Mouse (Mus musculus): ENCODE results near the gene Rapgef4. TPM values are rescaled to one million over a fixed set of nuclear protein-coding genes. Genes with fewer than 3 reads are reported as not detected.

Rapgef4 gene
- polyA plus RNA-seq, 1 experiment from 2014 or later, result 28.4 TPM

DNA sequence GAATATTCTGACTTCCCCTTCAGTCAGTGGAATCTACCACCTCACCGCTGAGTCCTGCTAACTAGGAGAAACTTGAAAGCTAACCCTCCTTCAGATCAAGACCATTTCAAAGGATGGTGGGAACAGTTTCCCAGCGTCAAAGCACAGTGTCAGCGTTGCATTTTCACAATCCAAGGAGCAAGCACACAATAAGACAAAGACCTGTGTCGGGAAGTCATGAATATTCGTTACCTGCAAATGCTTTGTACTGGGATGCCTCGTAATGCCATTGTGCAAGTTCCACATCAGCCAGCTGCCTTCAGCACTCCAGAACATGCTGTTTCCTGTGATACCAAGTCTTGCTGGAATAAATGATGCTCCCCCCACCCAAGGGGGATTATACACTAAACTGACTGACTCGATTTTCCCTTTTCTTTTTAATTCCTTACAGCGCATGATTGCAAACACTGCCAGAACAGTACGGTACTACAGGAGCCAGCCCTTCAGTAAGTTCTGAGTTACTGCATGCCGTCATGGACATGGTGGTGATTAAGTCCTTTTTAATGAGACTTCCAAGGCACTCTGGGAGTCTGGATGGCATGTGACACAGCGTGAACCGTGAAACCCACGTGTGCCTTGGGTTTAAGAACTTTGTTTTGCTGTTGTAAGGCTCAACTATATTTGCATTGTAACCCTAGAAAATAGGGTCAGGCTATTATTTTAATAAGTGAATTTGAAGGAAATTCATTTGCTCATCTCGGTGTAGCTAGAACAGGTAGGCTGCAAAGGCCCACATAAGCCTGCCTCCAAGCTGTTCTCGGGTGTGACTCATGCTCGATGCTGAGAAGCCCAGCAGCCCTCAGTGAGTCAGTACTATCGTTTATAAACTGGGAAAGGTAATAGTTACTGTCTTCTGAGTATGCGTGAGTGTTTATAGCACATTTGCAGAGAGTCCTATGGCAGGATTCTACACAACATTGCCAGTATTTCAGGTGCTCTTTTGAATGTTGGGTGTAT is 271.8 kb downstream of the Rapgef4 start:
- peaks cover 10% of the 10 kb centered on the region; the same call in 1 of the 2 replicates for H3K4me1 ChIP-seq (replicated peaks; ENCODE audit: control insufficient read depth, insufficient read depth, low read length)
- no peaks in the 10 kb centered on the region for H3K27me3 ChIP-seq (ENCODE audit: control insufficient read depth, insufficient read depth, low read length)
- whole genome bisulfite sequencing, result 43% methylated on average over 18 of the region's 18 CpGs
- H3K9ac ChIP-seq, result no peak overlapping the region
- no peak overlapping the region for H3K4me2 ChIP-seq (replicated peaks)
- no peak overlapping the region for H3K4me3 ChIP-seq (replicated peaks; ENCODE audit: low read length)
- no peak for ATAC-seq (ENCODE audit: low FRiP score)
- no peak overlapping the region for H3K27ac ChIP-seq
- H3K36me3 ChIP-seq (replicated peaks; ENCODE audit: control insufficient read depth, insufficient read depth), result no peaks in the 10 kb centered on the region
- H3K9me3 ChIP-seq (ENCODE audit: control insufficient read depth, low read length), result no peaks in the 10 kb centered on the region
- DNase-seq (ENCODE audit: low spot score), result no peak

DNA sequence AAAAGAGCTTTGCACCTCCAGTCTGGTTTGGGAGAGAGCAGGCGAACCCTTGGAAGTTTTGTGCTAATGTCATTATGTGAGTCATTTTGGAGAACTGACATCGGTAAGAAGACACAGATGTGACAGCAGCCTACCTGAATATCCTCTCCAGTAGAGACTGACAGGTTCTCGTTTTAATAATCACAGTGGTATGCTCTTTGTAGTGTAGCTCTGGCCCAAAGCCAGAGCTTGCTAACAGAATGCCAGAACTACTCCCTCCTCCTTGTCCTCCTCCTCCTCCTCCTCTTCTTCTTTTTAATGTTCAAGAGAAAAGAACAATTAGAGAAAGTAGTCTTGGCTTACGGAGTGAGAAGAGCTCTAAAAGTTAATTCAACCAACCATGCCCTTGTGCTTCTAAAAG is 272.8 kb downstream of the Rapgef4 start:
- Histone ChIP-seq H3K27me3 (ENCODE audit: control insufficient read depth, insufficient read depth, low read length) (no peaks in the 10 kb centered on the region), H3K9ac (no peak overlapping the region), H3K27ac (peak overlapping the region; percentile 32; the same call in 1 of the 2 replicates), H3K4me3 (replicated peaks; ENCODE audit: low read length) (no peak overlapping the region), H3K4me2 (replicated peaks) (no peak overlapping the region), H3K9me3 (ENCODE audit: control insufficient read depth, low read length) (no peaks in the 10 kb centered on the region), H3K4me1 (replicated peaks; ENCODE audit: control insufficient read depth, insufficient read depth, low read length) (peaks cover 10% of the 10 kb centered on the region; the same call in 1 of the 2 replicates), H3K36me3 (replicated peaks; ENCODE audit: control insufficient read depth, insufficient read depth) (no peaks in the 10 kb centered on the region)
- no peak for DNase-seq (ENCODE audit: low spot score)
- ATAC-seq (ENCODE audit: low FRiP score), result no peak
- WGBS, result 65% methylated on average over 4 of the region's 4 CpGs

DNA sequence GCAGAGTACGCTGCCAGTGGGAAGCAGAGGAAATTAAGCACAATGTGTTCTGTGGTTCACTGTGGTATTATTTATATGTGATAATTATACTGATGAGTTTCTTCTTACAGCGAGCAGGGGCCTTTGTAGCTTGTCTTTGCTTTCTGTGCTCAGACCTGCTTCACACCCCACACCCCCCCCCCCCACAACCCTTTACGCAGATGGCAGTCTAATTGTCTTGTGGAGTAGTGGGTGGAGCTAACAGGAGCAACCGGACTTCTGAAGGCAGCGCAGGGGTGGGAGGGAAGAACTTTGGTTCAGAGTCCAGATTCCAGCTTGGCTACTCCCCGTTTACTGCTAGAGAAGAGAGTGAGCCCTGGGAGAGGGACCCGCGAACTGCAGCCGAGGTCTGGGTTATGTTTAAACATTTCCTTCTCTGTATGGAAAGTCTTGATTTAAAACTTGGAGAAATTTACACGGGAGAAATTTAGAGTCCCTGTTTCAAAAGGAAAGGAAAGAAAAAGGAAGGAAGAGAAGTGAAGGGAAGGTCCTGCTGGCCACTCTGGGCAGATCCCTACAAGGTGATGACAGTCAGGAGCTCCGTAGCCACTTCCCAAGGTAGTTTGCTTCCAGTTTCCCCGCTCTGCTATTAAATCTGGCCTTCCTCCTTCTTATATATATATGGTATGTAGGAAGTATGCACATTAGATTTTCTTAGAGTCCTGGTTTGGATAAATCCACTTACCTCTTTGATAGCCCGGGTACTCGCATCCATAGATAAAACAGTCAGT is 274.0 kb downstream of the Rapgef4 start:
- H3K4me1 ChIP-seq (replicated peaks; ENCODE audit: control insufficient read depth, insufficient read depth, low read length), result peaks cover 13% of the 10 kb centered on the region; the same call in 1 of the 2 replicates
- 44% methylated on average over 14 of the region's 14 CpGs for WGBS
- H3K9me3 ChIP-seq (ENCODE audit: control insufficient read depth, low read length), result no peaks in the 10 kb centered on the region
- 0 out of 2 replicates have a peak overlapping the region, but pooled peaks have one; percentile 32 for H3K27ac ChIP-seq
- H3K9ac ChIP-seq, result no peak overlapping the region
- no peaks in the 10 kb centered on the region for H3K36me3 ChIP-seq (replicated peaks; ENCODE audit: control insufficient read depth, insufficient read depth)
- DNase-seq (ENCODE audit: low spot score) (no peak), ATAC-seq (ENCODE audit: low FRiP score) (no peak)
- H3K27me3 ChIP-seq (ENCODE audit: control insufficient read depth, insufficient read depth, low read length), result no peaks in the 10 kb centered on the region
- H3K4me3 ChIP-seq (replicated peaks; ENCODE audit: low read length), result no peak overlapping the region
- peak overlapping the region; percentile 8; the same call in 1 of the 2 replicates for H3K4me2 ChIP-seq (replicated peaks)

DNA sequence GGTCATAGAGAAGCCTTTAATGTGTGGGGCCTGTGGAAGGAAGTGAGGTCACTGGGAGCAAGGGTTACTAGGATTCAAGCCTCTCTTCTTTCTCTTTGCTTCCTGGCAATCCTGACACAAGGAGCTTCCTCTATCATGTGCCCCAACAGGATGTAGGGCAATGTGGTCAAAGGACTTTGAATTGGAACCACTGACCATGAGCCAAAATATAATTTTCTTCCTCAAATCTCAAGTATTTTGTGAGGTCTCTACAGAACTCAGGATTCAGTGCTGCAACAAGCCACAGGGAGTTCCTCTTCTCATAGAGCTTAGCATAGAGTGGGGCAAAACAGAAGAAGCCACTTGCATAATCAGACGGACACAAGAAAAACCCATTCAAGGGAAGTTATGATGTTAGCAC is 279.7 kb downstream of the Rapgef4 start:
- WGBS, result 95% methylated on average over 1 of the region's 1 CpGs
- H3K4me1 ChIP-seq (replicated peaks; ENCODE audit: control insufficient read depth, insufficient read depth, low read length), result 0 out of 2 replicates have a peak, but pooled peaks cover 5% of the 10 kb centered on the region
- H3K9me3 ChIP-seq (ENCODE audit: control insufficient read depth, low read length), result no peaks in the 10 kb centered on the region
- no peak overlapping the region for H3K4me2 ChIP-seq (replicated peaks)
- no peak overlapping the region for H3K9ac ChIP-seq
- DNase-seq (ENCODE audit: low spot score) (no peak), ATAC-seq (ENCODE audit: low FRiP score) (no peak)
- H3K27ac ChIP-seq, result no peak overlapping the region
- no peaks in the 10 kb centered on the region for H3K36me3 ChIP-seq (replicated peaks; ENCODE audit: control insufficient read depth, insufficient read depth)
- no peaks in the 10 kb centered on the region for H3K27me3 ChIP-seq (ENCODE audit: control insufficient read depth, insufficient read depth, low read length)
- no peak overlapping the region for H3K4me3 ChIP-seq (replicated peaks; ENCODE audit: low read length)

DNA sequence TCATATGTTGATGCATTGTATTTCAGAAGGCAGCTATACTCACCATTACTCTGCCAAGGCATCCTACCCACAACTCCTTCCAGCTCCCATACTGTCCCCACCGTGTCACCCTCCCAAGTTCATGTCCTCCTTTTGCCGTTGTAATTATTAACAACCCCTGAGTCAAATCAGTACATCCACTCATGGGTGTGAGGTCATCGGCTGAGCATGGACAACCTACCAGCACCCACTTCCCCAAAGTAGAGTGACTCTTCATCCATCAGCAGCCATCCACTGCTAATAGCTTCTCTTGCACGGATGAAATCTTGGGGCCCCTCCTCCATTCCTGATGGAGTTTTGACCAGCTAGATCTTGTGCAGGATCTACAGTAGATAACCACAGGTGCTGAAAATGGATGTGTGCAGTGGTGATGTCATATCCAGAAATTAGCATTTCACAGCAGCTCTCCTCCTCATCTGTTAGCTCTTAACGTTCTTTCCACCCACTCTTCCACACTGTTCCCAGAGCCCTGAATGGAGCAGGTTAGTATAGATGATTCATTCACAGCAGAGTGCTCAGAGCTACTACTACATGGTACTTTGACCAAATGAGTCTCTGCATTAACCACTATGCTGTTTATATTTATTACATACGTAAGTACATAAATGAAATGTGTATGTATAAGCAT is 281.9 kb downstream of the Rapgef4 start:
- Histone ChIP-seq H3K9ac (no peak overlapping the region), H3K4me2 (replicated peaks) (no peak overlapping the region), H3K4me3 (replicated peaks; ENCODE audit: low read length) (no peak overlapping the region), H3K27me3 (ENCODE audit: control insufficient read depth, insufficient read depth, low read length) (no peaks in the 10 kb centered on the region), H3K9me3 (ENCODE audit: control insufficient read depth, low read length) (no peaks in the 10 kb centered on the region), H3K27ac (no peak overlapping the region), H3K4me1 (replicated peaks; ENCODE audit: control insufficient read depth, insufficient read depth, low read length) (0 out of 2 replicates have a peak, but pooled peaks cover 5% of the 10 kb centered on the region), H3K36me3 (replicated peaks; ENCODE audit: control insufficient read depth, insufficient read depth) (no peaks in the 10 kb centered on the region)
- no peak for DNase-seq (ENCODE audit: low spot score)
- WGBS, result 91% methylated on average over 6 of the region's 6 CpGs
- ATAC-seq (ENCODE audit: low FRiP score), result no peak

DNA sequence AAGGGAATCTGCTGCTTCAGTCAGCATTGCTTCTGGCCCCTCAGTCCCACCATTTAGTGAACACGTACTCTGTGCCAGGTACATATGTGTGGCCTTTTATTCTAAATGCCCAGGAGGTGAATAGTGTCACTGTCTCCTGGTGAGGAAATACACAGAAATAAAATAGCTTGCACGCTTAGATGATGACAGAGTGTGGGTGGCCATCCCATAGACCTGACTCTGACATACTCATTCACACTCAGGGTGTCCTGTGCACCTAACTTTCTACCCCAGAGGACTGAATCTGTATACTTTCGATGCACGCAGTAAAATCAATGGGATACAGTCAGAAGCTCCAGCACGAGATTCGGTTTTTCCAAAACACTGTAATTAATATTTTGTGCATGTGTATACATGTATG is 286.4 kb downstream of the Rapgef4 start:
- DNase-seq (ENCODE audit: low spot score), result no peak
- no peaks in the 10 kb centered on the region; the same call in 1 of the 2 replicates for H3K4me1 ChIP-seq (replicated peaks; ENCODE audit: control insufficient read depth, insufficient read depth, low read length)

DNA sequence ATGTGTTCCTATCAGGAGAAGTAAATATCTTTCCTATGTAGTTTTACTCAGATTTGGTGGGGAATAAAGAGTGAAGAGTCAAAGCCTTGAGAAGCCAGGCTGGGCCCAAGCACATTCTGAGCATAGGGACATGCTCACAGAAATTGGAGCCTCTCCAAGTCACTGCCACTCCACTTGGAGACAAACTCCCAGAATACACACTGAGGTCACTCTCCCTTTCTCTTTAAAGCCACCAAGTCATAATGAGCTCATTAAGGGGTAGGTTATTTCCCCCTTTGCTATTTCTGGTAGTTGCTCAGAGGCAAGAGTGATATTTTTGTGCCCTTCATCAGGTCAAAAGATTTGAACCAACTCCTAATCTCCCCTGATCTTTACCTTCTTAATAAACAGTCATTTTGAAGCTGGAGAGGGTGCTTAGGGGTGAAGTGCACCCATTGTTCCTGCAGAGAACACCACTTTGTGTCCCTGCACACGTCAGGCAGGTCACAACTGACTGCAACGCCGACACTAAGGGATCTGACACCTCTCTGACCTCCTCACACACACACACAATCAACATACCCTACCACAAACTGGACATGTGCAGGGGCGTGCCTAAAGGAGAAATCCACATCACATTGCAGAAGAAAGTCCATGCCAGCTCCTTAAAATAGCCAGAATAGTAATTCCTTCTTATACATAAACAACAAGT is 288.8 kb downstream of the Rapgef4 start:
- 75% methylated on average over 4 of the region's 4 CpGs for WGBS
- no peaks in the 10 kb centered on the region; the same call in 1 of the 2 replicates for H3K4me1 ChIP-seq (replicated peaks; ENCODE audit: control insufficient read depth, insufficient read depth, low read length)
- no peak overlapping the region for H3K27ac ChIP-seq
- DNase-seq (ENCODE audit: low spot score) (no peak), ATAC-seq (ENCODE audit: low FRiP score) (no peak)
- H3K9me3 ChIP-seq (ENCODE audit: control insufficient read depth, low read length), result no peaks in the 10 kb centered on the region
- no peak overlapping the region for H3K4me2 ChIP-seq (replicated peaks)
- H3K27me3 ChIP-seq (ENCODE audit: control insufficient read depth, insufficient read depth, low read length), result no peaks in the 10 kb centered on the region
- H3K9ac ChIP-seq, result no peak overlapping the region
- H3K36me3 ChIP-seq (replicated peaks; ENCODE audit: control insufficient read depth, insufficient read depth), result no peaks in the 10 kb centered on the region
- H3K4me3 ChIP-seq (replicated peaks; ENCODE audit: low read length), result no peak overlapping the region

More for the DNA sequence above, 286.4 kb downstream of the Rapgef4 start:
- ATAC-seq (ENCODE audit: low FRiP score), result no peak
- Histone ChIP-seq H3K9me3 (ENCODE audit: control insufficient read depth, low read length) (no peaks in the 10 kb centered on the region), H3K27me3 (ENCODE audit: control insufficient read depth, insufficient read depth, low read length) (no peaks in the 10 kb centered on the region), H3K4me3 (replicated peaks; ENCODE audit: low read length) (no peak overlapping the region), H3K36me3 (replicated peaks; ENCODE audit: control insufficient read depth, insufficient read depth) (no peaks in the 10 kb centered on the region), H3K9ac (no peak overlapping the region), H3K4me2 (replicated peaks) (no peak overlapping the region), H3K27ac (no peak overlapping the region)
- WGBS, result 90% methylated on average over 6 of the region's 6 CpGs

DNA sequence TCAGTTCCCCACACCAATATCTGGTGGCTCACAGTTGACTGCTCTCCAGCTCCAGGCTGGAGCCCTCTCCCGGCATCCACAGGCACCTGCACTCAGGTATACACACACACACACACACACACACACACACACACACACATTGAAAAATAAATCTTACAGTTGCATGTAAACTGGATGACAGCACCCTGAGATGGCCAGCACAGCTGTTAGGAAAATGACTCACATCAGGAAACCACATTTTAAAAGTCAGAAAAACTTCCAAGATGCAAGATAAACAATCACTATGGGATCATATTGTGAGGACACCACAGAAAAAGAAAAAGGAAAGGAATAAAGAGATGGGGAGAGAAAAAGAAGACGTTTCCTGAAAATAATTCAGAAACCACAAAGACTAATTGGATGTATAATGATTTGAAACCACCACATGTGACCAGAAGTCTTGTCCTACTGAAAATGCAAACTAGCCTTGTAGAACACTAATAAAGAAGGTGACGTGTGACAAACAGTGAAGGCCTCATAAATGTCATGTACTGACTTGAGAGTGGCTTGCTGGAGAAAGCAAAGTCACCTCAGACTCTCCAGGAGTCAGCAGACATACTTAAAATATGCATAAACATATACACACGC is 297.3 kb downstream of the Rapgef4 start:
- Histone ChIP-seq H3K27ac (no peak overlapping the region), H3K4me3 (replicated peaks; ENCODE audit: low read length) (no peak overlapping the region), H3K4me1 (replicated peaks; ENCODE audit: control insufficient read depth, insufficient read depth, low read length) (no peaks in the 10 kb centered on the region), H3K36me3 (replicated peaks; ENCODE audit: control insufficient read depth, insufficient read depth) (no peaks in the 10 kb centered on the region), H3K9me3 (ENCODE audit: control insufficient read depth, low read length) (no peaks in the 10 kb centered on the region), H3K4me2 (replicated peaks) (no peak overlapping the region), H3K27me3 (ENCODE audit: control insufficient read depth, insufficient read depth, low read length) (no peaks in the 10 kb centered on the region), H3K9ac (no peak overlapping the region)
- 77% methylated on average over 4 of the region's 4 CpGs for WGBS
- ATAC-seq (ENCODE audit: low FRiP score) (no peak), DNase-seq (ENCODE audit: low spot score) (no peak)

Data from hindbrain, embryonic 14.5 days (tissue).